Mouse (Mus musculus) cerebellum, adult 2 months (tissue): ENCODE results near the gene Hebp1.

Experiments
- CTCF ChIP-seq: fragments of 200-500 bp; IDR thresholded peaks from 2 replicates; pipeline ENCODE4 v1.5.1; 2011; ENCODE audit warnings: low read depth, mild to moderate bottlenecking, control low read depth, low read length, moderate library complexity, borderline replicate concordance; ENCODE audit not compliant: insufficient read depth
- POLR2A ChIP-seq: fragments of 200-500 bp; IDR thresholded peaks from 2 replicates; pipeline ENCODE4 v1.6.1; 2011; ENCODE audit warnings: low read length, control low read depth, borderline replicate concordance; ENCODE audit not compliant: insufficient read depth

DNA sequence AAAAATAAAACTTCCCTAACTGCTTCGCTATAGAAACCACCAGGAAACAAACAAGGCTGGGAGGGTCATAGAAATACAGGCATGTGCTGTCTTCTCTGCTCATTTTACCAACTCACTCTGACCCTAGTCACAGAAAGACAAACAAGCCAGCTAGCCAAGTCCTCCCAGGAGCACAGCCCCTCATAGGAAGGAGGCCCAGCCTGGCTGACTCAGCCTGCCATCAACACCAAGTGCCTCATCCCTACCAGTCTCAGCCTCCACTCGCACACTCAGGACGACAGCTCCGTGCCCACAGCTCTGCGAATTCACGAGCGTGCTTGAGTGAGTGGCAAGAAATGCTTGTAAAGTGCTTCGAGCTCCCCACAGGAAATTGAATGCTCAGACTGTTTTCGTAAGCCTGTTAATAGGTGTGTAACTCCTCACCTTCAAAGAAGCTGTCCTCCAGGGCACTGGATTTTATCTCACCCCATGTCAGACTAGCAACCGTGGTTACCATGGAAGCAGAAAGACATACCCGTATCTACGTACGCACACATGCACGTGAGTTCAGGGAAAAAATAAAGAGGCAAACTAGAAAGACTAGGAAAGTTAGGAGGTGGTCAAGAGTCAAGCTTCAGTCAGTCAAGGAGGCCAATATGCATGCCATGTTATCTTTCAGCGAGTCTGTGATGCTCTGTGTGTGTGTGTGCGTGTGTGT lies 56.2 kb downstream of the Hebp1 start:
- no peak for TF ChIP-seq POLR2A
- TF ChIP-seq CTCF = no peak
